Mouse (Mus musculus): ENCODE results near the gene Slc38a2.

DNA sequence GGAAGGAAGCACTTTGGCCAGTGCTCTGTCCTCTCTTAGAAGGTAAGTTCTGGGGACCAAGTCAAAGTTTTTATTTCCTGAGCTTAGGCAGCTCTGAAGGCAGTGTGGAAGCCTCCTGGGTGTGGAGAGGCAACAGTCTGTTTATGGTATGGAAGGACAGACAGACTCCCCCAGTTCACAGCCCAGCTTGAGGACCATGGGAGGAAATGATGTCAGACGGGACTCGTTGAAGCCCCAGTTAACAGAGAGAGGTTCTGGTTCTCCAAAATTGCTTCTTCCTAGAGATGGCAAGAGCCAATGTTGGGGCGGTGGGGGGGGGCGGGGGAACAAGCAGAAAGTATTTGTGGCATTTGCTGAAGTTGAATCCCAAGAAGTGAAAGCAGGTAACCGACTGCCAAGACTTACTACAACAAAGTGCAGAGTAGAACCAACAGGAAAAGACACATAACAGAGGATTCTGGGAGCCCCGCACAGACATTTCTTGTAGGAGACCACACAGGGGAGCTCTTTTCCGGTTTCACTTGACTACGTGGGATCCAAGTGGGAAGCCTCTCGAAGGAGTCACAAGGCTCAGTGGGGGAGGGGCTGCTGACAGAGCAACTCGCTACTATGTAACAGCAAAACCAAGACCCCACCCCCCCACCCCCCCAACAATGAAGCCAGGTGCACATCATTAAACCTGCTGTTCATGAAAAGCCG, 15.2 kb downstream of the Slc38a2 start:
- TF ChIP-seq CHD2 (IDR thresholded peaks at IDR 0.05; ENCODE audit: low read depth, low read length) (no peak), HCFC1 (IDR thresholded peaks at IDR 0.05; ENCODE audit: borderline replicate concordance, insufficient read depth, low read length) (no peak), ZC3H11A (IDR thresholded peaks at IDR 0.05; ENCODE audit: borderline replicate concordance, low read depth, low read length) (no peak), ZNF384 (IDR thresholded peaks at IDR 0.05; ENCODE audit: low read depth, low read length) (no peak)
